Mouse (Mus musculus) lung, postnatal 0 days (tissue): Measurements from ENCODE around the gene Borcs8. TPM values are rescaled to one million over a fixed set of nuclear protein-coding genes. Genes with fewer than 3 reads are reported as not detected.

ENCODE experiments used
- ATAC-seq: fragments of 200-750 bp; cut with Nextera tagmentation; 2 replicates; pipeline ENCODE4 v1.8.0; 2017; ENCODE audit warnings: moderate library complexity
- DNase-seq: peaks from one replicate; pipeline ENCODE4 v3.0.0-alpha.2; 2016; ENCODE audit warnings: low spot score
- H3K27ac ChIP-seq: fragments of 300-500 bp; sonication (generic); 2 replicates; pipeline ENCODE4 v1.5.1; 2014; ENCODE audit warnings: antibody characterized with exemption, mild to moderate bottlenecking, low read length, mixed read lengths
- H3K27me3 ChIP-seq: fragments of 300-500 bp; sonication (generic); replicated peaks from 2 replicates; pipeline ENCODE4 v1.6.1; 2014; ENCODE audit warnings: low read length, mixed read lengths; ENCODE audit not compliant: insufficient read depth
- H3K36me3 ChIP-seq: fragments of 300-500 bp; sonication (generic); 2 replicates; pipeline ENCODE4 v1.6.1; 2014; ENCODE audit warnings: low read length, mixed read lengths; ENCODE audit not compliant: insufficient read depth
- H3K4me1 ChIP-seq: fragments of 300-500 bp; sonication (generic); 2 replicates; pipeline ENCODE4 v1.6.1; 2014; ENCODE audit warnings: antibody characterized with exemption, low read depth, low read length, mixed read lengths; ENCODE audit not compliant: insufficient read depth
- H3K4me2 ChIP-seq: fragments of 300-500 bp; sonication (generic); replicated peaks from 2 replicates; pipeline ENCODE4 v1.6.1; 2014; ENCODE audit warnings: low read depth, mild to moderate bottlenecking, low read length, moderate library complexity, mixed read lengths
- H3K4me3 ChIP-seq: fragments of 300-500 bp; sonication (generic); 2 replicates; pipeline ENCODE4 v1.5.1; 2014; ENCODE audit warnings: low read depth, low read length
- H3K9ac ChIP-seq: fragments of 300-500 bp; sonication (generic); replicated peaks from 2 replicates; pipeline ENCODE4 v1.6.1; 2014; ENCODE audit warnings: low read depth, mild to moderate bottlenecking
- H3K9me3 ChIP-seq: fragments of 300-500 bp; sonication (generic); 2 replicates; pipeline ENCODE4 v1.6.1; 2016; ENCODE audit warnings: low read length, mixed read lengths
- CTCF ChIP-seq: IDR thresholded peaks from 2 replicates; pipeline ENCODE4 v1.5.1; 2016; ENCODE audit warnings: antibody characterized with exemption, mild to moderate bottlenecking
- EP300 ChIP-seq: IDR thresholded peaks from 2 replicates; pipeline ENCODE4 v1.6.1; 2016; ENCODE audit warnings: antibody characterized with exemption, mild to moderate bottlenecking, control low read depth
- WGBS: fragments of 180-500 bp; shearing (Covaris S2); extraction: QIAGEN DNeasy Blood & Tissue Kit; methylation state at CpG from one replicate; pipeline ENCODE4 v1.1.7; 2014; 5-methylcytosine and 5-hydroxymethylcytosine counted together
- polyA plus RNA-seq: library from polyadenylated mRNA; unstranded; fragments of >200 nt; fragmentation: Nextera tagmentation; extraction: Ambion mirVana; gene quantifications from 2 replicates; pipeline ENCODE4 v1.2.1, GENCODE M21; 2015

Borcs8 gene
- polyA plus RNA-seq, 1 experiment from 2014 or later = 34.2 TPM

DNA sequence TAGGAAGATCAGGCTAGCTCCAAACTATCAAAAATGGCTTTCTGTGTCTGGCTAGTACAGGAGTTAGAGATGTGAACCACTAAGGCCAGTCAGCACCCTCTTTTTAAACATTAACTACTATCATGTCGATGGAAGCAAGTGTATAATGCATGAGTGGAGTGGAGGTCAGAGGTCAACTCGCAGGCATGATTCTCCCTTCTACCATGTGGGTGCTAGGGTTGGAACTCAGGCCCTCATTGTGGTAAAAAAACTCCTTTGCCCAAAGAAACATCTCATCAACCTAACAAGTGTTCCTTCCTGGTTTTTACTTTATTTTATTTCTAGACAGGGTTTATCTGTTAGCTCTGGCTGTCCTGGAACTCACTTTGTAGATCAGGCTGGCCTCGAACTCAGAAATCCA, 31.4 kb downstream of the Borcs8 start:
- Histone ChIP-seq H3K27me3 (no peaks in the 10 kb centered on the region), H3K36me3 (no peaks in the 10 kb centered on the region), H3K9me3 (no peaks in the 10 kb centered on the region), H3K9ac (no peak overlapping the region), H3K4me1 (no peaks in the 10 kb centered on the region), H3K27ac (no peak overlapping the region), H3K4me3 (no peak overlapping the region), H3K4me2 (no peak overlapping the region)
- no peak for DNase-seq
- TF ChIP-seq EP300 (no peak), CTCF (no peak)
- 64% methylated on average over 3 of the region's 3 CpGs for WGBS
- no peak for ATAC-seq

DNA sequence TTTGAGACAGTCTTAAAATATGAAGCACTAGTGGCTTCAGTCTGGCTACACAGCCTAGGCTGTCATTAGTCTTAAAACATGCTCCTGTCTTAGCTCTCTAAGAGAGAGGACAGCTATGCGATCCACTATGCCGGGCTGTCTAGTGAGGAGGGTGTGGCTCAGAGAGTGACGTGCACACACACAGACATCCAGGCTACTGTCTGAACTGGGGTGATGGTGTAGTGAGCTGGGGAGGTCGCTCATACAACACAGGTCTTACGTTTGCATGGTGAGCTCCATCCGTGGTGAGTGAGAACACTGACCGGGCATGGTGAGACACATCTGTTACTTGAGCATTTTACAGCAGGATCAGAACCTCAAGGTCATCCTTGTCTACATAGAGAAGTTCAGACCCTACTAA, 31.9 kb downstream of the Borcs8 start:
- H3K36me3 ChIP-seq = no peaks in the 10 kb centered on the region
- no peak overlapping the region for H3K4me3 ChIP-seq
- no peak overlapping the region for H3K4me2 ChIP-seq
- H3K9me3 ChIP-seq = no peaks in the 10 kb centered on the region
- no peak for TF ChIP-seq CTCF
- TF ChIP-seq EP300 = no peak
- H3K9ac ChIP-seq = no peak overlapping the region
- H3K27me3 ChIP-seq = no peaks in the 10 kb centered on the region
- no peaks in the 10 kb centered on the region for H3K4me1 ChIP-seq
- DNase-seq (no peak), ATAC-seq (no peak)
- H3K27ac ChIP-seq = no peak overlapping the region
- WGBS = 85% methylated on average over 7 of the region's 7 CpGs

DNA sequence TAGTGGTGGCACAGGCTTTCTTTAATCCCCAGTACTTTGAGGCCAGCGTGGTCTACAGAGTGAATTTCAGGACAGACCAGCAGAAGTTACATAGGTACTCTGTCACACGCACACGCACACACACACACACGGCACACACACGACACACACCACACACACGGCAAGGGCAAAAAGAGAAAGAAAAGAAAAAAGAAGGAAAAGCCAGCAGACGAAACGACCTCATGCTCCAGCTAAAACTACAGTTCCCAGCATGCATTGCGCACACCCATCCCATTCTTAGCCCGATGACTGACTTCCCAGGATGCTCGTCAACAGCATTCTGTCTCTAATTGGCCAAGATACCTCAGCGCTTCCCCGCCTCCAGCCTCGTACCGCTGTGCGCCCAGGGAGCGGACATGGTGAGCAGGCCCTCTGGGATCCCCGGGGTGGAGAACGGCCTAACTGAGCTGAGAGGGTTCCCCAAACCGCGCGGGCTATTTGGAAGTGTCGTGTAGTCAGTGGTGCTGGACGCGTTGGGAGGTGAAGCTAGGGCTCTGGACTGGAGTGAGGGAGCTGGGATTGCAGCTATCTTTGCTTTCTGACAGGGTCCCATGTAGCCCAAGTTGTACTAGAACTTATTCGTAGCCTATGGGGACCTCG, 32.9 kb downstream of the Borcs8 start, which contains the start of gene Tmem161a:
Gene Tmem161a, plus strand, starts transcription at position 314 of the 639 bp plus-strand sequence.
- TF ChIP-seq EP300 = no peak
- TF ChIP-seq CTCF = no peak
- peak within 1 kb of the TSS; percentile 75 for H3K27ac ChIP-seq
- peak within 1 kb of the TSS; percentile 78 for H3K9ac ChIP-seq
- no peaks in the 10 kb centered on the region for H3K36me3 ChIP-seq
- ATAC-seq = peak; percentile 99
- peak within 1 kb of the TSS; percentile 63 for H3K4me2 ChIP-seq
- peak within 1 kb of the TSS; percentile 58 for H3K4me3 ChIP-seq
- no peaks in the 10 kb centered on the region for H3K4me1 ChIP-seq
- peak; percentile 98 for DNase-seq
- WGBS = 1% methylated on average over 27 of the region's 27 CpGs
- H3K27me3 ChIP-seq = no peaks in the 10 kb centered on the region
- no peaks in the 10 kb centered on the region for H3K9me3 ChIP-seq

DNA sequence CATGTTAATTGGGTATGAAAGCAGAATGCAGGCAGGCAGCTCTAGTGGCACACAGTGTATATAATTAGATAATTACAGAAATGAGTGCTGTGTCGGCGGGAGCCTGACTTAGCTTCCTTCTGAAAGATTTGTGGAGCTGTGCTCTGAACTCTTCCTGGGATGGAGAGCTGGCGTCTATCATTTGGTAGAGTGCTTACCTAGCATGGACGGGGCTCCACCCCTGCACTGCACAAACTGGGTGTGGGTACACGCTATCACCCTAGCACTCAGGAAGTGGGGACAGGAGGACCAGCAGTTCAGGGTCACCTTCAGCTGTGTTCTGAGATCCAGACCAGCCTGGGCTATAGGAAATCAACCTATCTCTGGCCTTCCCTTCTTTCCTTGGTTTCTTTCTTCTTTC, 34.0 kb downstream of the Borcs8 start:
- H3K36me3 ChIP-seq = no peaks in the 10 kb centered on the region
- no peak overlapping the region for H3K4me3 ChIP-seq
- 61% methylated on average over 5 of the region's 5 CpGs for WGBS
- no peak overlapping the region for H3K27ac ChIP-seq
- no peaks in the 10 kb centered on the region for H3K9me3 ChIP-seq
- no peaks in the 10 kb centered on the region for H3K4me1 ChIP-seq
- ATAC-seq (no peak), DNase-seq (no peak)
- no peaks in the 10 kb centered on the region for H3K27me3 ChIP-seq
- H3K4me2 ChIP-seq = no peak overlapping the region
- H3K9ac ChIP-seq = no peak overlapping the region
- TF ChIP-seq CTCF = no peak
- no peak for TF ChIP-seq EP300

DNA sequence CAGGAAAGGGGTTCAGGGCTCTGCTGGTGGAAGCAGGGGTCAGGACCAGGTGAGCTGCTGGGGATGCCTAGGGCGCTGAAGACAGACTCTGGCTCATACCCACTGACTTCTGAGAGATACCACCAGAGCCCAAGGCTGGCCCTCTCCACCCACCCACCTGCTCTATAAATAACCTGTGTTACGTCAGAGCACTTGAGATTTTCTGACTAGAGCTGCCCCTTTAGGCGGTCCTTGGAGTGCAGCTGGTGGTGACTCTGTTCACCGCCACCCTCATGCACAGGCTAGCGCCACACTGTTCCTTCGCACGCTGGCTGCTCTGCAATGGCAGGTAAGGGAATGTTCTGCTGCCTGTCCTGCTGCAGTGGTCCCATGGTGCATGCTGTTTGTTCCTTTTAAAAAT, 34.8 kb downstream of the Borcs8 start:
- Histone ChIP-seq H3K27ac (no peak overlapping the region), H3K9ac (no peak overlapping the region), H3K27me3 (no peaks in the 10 kb centered on the region), H3K4me2 (no peak overlapping the region), H3K9me3 (no peaks in the 10 kb centered on the region), H3K36me3 (no peaks in the 10 kb centered on the region; the same call in 1 of the 2 replicates), H3K4me1 (no peaks in the 10 kb centered on the region), H3K4me3 (no peak overlapping the region)
- ATAC-seq (no peak), DNase-seq (no peak)
- WGBS = 62% methylated on average over 7 of the region's 7 CpGs
- TF ChIP-seq EP300 = no peak
- TF ChIP-seq CTCF = no peak

DNA sequence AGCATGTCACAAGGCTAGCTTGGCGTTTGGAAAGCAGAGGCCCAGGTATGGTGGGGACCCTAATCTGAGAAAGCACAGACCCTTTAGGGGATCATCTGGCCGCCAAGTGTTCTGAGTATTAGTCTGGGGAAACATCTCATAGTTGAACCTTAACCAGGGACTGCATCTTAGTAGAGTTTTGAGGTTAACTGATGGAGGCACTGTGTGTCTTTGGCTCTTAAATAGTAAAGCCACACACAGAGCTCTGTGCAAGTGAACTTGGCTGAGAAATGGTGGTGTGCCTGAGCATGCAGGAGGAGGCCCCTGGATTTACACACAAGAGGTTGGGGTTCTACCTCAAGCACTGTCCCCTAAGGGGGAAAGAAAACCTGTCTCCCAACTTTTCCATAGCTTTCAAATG, 38.9 kb downstream of the Borcs8 start:
- ATAC-seq (no peak), DNase-seq (no peak)
- Histone ChIP-seq H3K4me1 (no peaks in the 10 kb centered on the region), H3K4me3 (no peak overlapping the region), H3K9ac (no peak overlapping the region), H3K9me3 (no peaks in the 10 kb centered on the region), H3K36me3 (no peaks in the 10 kb centered on the region; the same call in 1 of the 2 replicates), H3K27ac (no peak overlapping the region), H3K4me2 (no peak overlapping the region), H3K27me3 (no peaks in the 10 kb centered on the region)
- 92% methylated on average over 2 of the region's 2 CpGs for WGBS
- TF ChIP-seq EP300 = no peak
- no peak for TF ChIP-seq CTCF
